Mouse (Mus musculus) cerebellum, adult 2 months (tissue): ENCODE measurements around the gene Gm11634.

Source experiments
- CTCF ChIP-seq: fragments of 200-500 bp; IDR thresholded peaks from 2 replicates; pipeline ENCODE4 v1.5.1; 2011; ENCODE audit warnings: low read depth, mild to moderate bottlenecking, control low read depth, low read length, moderate library complexity, borderline replicate concordance; ENCODE audit not compliant: insufficient read depth
- POLR2A ChIP-seq: fragments of 200-500 bp; IDR thresholded peaks from 2 replicates; pipeline ENCODE4 v1.6.1; 2011; ENCODE audit warnings: low read length, control low read depth, borderline replicate concordance; ENCODE audit not compliant: insufficient read depth

DNA sequence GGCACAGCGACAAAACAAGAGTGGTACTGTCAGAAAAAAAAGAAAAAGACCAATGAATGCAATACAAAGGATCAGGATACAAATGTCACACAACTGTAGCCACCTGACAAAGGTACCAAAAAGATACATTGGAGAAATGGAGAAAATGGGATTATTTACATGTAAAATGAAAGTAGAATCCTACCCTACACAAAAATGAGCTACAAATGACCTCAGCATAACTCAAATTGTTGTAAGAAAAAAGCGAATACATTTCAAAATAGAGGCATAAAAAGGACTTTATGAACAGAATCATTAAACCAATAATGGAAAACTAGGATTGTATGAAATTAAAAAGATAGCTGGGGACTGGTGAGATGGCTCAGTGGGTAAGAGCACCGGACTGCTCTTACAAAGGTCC is 45.5 kb upstream of the Gm11634 start:
- TF ChIP-seq POLR2A (no peak), CTCF (no peak)
